Mouse (Mus musculus) megakaryocyte, embryonic 14.5 days (primary cell): ENCODE measurements around the gene March6.

ENCODE experiments used
- FLI1 ChIP-seq: IDR thresholded peaks from 2 replicates; pipeline ENCODE4 v1.6.1; 2012; ENCODE audit warnings: low read length, inconsistent platforms, mixed read lengths
- GATA1 ChIP-seq: IDR thresholded peaks from 3 replicates; pipeline ENCODE4 v1.6.1; 2012; ENCODE audit warnings: mixed read lengths, low read length, inconsistent platforms, borderline replicate concordance

DNA sequence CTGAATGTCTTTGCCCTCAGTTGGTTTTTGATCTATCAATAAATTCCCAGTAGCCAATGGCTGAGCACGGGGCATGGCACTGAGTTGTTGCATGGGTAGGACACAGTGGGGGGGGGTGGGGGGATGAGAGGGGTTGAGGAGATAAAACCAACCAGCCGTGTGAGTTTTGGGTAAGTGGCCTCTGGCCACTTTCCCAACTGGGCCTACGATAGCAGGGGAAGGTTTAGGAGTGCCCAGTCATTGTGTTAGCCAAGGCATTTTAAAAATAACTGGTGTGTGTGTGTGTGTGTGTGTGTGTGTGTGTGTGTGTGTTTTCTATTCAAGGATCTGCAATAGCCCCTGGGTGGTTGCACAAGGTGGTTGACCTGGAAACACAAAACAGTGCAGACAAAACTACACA, 12.4 kb upstream of the March6 start:
- no peak for TF ChIP-seq GATA1
- no peak for TF ChIP-seq FLI1
